Mouse (Mus musculus) MEL (cell line): ENCODE data around the gene Hsf5. TPM values are rescaled to one million over a fixed set of nuclear protein-coding genes. Genes with fewer than 3 reads are reported as not detected.

Experiments
- DNase-seq: peaks from one replicate; pipeline ENCODE4 v3.0.0; 2011; ENCODE audit warnings: low read depth, low spot score
- H3K27ac ChIP-seq: 2 replicates; pipeline ENCODE4 v1.5.1; 2012; ENCODE audit warnings: low read depth, mild to moderate bottlenecking, control low read depth, low read length, moderate library complexity; ENCODE audit not compliant: control insufficient read depth
- H3K27me3 ChIP-seq, 2 experiments: fragments of 150-350 bp in 1 of 2; sonication (generic) in 1 of 2; 2 replicates each; pipeline ENCODE4 v1.6.1; 2012; ENCODE audit warnings: low read length in 2 of 2, mild to moderate bottlenecking in 2 of 2, improper control_type of control experiment in 1 of 2, moderate library complexity in 1 of 2; ENCODE audit not compliant: insufficient read depth in 2 of 2, control insufficient read depth in 1 of 2
- H3K36me3 ChIP-seq, 2 experiments: 2 replicates each; pipeline ENCODE4 v1.6.1; 2012 to 2014; ENCODE audit warnings: low read length in 2 of 2, improper control_type of control experiment in 1 of 2, inconsistent platforms in 1 of 2, mild to moderate bottlenecking in 1 of 2; ENCODE audit not compliant: insufficient read depth in 2 of 2, control insufficient read depth in 1 of 2
- H3K4me1 ChIP-seq, 2 experiments: fragments of 150-350 bp in 1 of 2; sonication (generic) in 1 of 2; 2 replicates each; pipeline ENCODE4 v1.6.1; 2012; ENCODE audit warnings: low read length in 2 of 2, improper control_type of control experiment in 1 of 2, mild to moderate bottlenecking in 1 of 2; ENCODE audit not compliant: insufficient read depth in 2 of 2, control insufficient read depth in 1 of 2
- H3K4me3 ChIP-seq, 2 experiments: fragments of 150-350 bp in 1 of 2; sonication (generic) in 1 of 2; 2 replicates each; pipeline ENCODE4 v1.5.1; 2012; ENCODE audit warnings: low read depth in 2 of 2, low read length in 2 of 2, mild to moderate bottlenecking in 2 of 2, moderate library complexity in 2 of 2, control low read depth in 1 of 2, improper control_type of control experiment in 1 of 2; ENCODE audit not compliant: control insufficient read depth in 1 of 2, insufficient read depth in 1 of 2
- H3K79me2 ChIP-seq: 2 replicates; pipeline ENCODE4 v1.6.1; 2012; ENCODE audit warnings: mild to moderate bottlenecking, low read length, moderate library complexity; ENCODE audit not compliant: control insufficient read depth, poor library complexity, insufficient read depth
- H3K9ac ChIP-seq: 2 replicates; pipeline ENCODE4 v1.6.1; 2012; ENCODE audit warnings: low read depth, mild to moderate bottlenecking, control low read depth, low read length, moderate library complexity; ENCODE audit not compliant: control insufficient read depth, poor library complexity, severe bottlenecking
- H3K9me3 ChIP-seq: fragments of 150-350 bp; sonication (generic); replicated peaks from 2 replicates; pipeline ENCODE4 v1.6.1; 2012; ENCODE audit warnings: mild to moderate bottlenecking, low read length, improper control_type of control experiment, moderate library complexity; ENCODE audit not compliant: insufficient read depth
- CHD2 ChIP-seq: IDR thresholded peaks from 2 replicates; pipeline ENCODE4 v1.6.1; 2011; ENCODE audit warnings: low read length, improper control_type of control experiment
- CTCF ChIP-seq, 3 experiments: IDR thresholded peaks in 2 of 3; conservative IDR thresholded peaks in 1 of 3; 2 replicates each; pipeline ENCODE4 v1.5.1; 2011 to 2012; ENCODE audit warnings: low read length in 3 of 3, low read depth in 2 of 3, mild to moderate bottlenecking in 2 of 3, improper control_type of control experiment in 1 of 3, inconsistent platforms in 1 of 3, mixed read lengths in 1 of 3, moderate library complexity in 1 of 3; ENCODE audit not compliant: control insufficient read depth in 1 of 3, insufficient read depth in 1 of 3, poor library complexity in 1 of 3, severe bottlenecking in 1 of 3
- ETS1 ChIP-seq: IDR thresholded peaks from 2 replicates; pipeline ENCODE4 v1.6.1; 2012; ENCODE audit warnings: low read depth, mild to moderate bottlenecking, inconsistent platforms, low read length, improper control_type of control experiment, moderate library complexity
- GABPA ChIP-seq: IDR thresholded peaks from 2 replicates; pipeline ENCODE4 v1.6.1; 2012; ENCODE audit warnings: low read depth, mild to moderate bottlenecking, inconsistent platforms, low read length, improper control_type of control experiment, moderate library complexity
- GATA1 ChIP-seq: IDR thresholded peaks from 2 replicates; pipeline ENCODE4 v1.6.1; 2011; ENCODE audit warnings: low read depth, low read length, improper control_type of control experiment
- MAZ ChIP-seq: IDR thresholded peaks from 2 replicates; pipeline ENCODE4 v1.6.1; 2012; ENCODE audit warnings: low read depth, mild to moderate bottlenecking, inconsistent platforms, low read length, improper control_type of control experiment
- MEF2A ChIP-seq: IDR thresholded peaks from 2 replicates; pipeline ENCODE4 v1.6.1; 2014; ENCODE audit warnings: low read depth, mild to moderate bottlenecking, inconsistent platforms, low read length, improper control_type of control experiment; ENCODE audit not compliant: poor library complexity, insufficient replicate concordance, severe bottlenecking; ENCODE audit errors: extremely low read depth
- MXI1 ChIP-seq: IDR thresholded peaks from 2 replicates; pipeline ENCODE4 v1.6.1; 2011; ENCODE audit warnings: mild to moderate bottlenecking, low read depth, low read length, improper control_type of control experiment
- MYB ChIP-seq: IDR thresholded peaks from 2 replicates; pipeline ENCODE4 v1.6.1; 2011; ENCODE audit warnings: mild to moderate bottlenecking, low read depth, low read length, improper control_type of control experiment
- MYC ChIP-seq: IDR thresholded peaks from 2 replicates; pipeline ENCODE4 v1.6.1; 2011; ENCODE audit warnings: low read depth, mild to moderate bottlenecking, low read length, improper control_type of control experiment, moderate library complexity
- NRF1 ChIP-seq: IDR thresholded peaks from 2 replicates; pipeline ENCODE4 v1.6.1; 2014; ENCODE audit warnings: low read depth, mild to moderate bottlenecking, inconsistent platforms, low read length, improper control_type of control experiment, moderate library complexity; ENCODE audit not compliant: poor library complexity, insufficient read depth, severe bottlenecking
- POLR2AphosphoS2 ChIP-seq: IDR thresholded peaks from 2 replicates; pipeline ENCODE4 v1.6.1; 2011; ENCODE audit warnings: low read length, improper control_type of control experiment
- RCOR1 ChIP-seq: IDR thresholded peaks from 2 replicates; pipeline ENCODE4 v1.6.1; 2012; ENCODE audit warnings: low read depth, mild to moderate bottlenecking, inconsistent platforms, low read length, improper control_type of control experiment
- SIN3A ChIP-seq: IDR thresholded peaks from 2 replicates; pipeline ENCODE4 v1.6.1; 2012; ENCODE audit warnings: low read length, improper control_type of control experiment, inconsistent platforms
- UBTF ChIP-seq: IDR thresholded peaks from 2 replicates; pipeline ENCODE4 v1.6.1; 2012; ENCODE audit warnings: low read depth, mild to moderate bottlenecking, inconsistent platforms, low read length, improper control_type of control experiment, moderate library complexity, borderline replicate concordance; ENCODE audit not compliant: insufficient read depth
- ZMIZ1 ChIP-seq: IDR thresholded peaks from 2 replicates; pipeline ENCODE4 v1.6.1; 2012; ENCODE audit warnings: low read depth, mild to moderate bottlenecking, inconsistent platforms, low read length, improper control_type of control experiment, moderate library complexity
- polyA plus RNA-seq, 2 experiments: library from polyadenylated mRNA; stranded (reverse) in 1 of 2; unstranded in 1 of 2; fragments of >175 nt in 1 of 2; fragments of >200 nt in 1 of 2; gene quantifications; 2 replicates each; pipeline versions ENCODE4 v1.2.1 to v1.2.4; 2012; ENCODE audit warnings: low replicate concordance in 2 of 2, low read depth in 1 of 2; ENCODE audit not compliant: insufficient read length in 2 of 2, insufficient read depth in 1 of 2, missing spikeins in 1 of 2
- total RNA-seq: library from RNA; depleted of rRNA; stranded (reverse); fragments of 300-350 nt; gene quantifications from 2 replicates; pipeline ENCODE4 v1.2.3, GENCODE M21; 2012

The Hsf5 gene
- total and polyA plus RNA-seq, 3 experiments: 0.03 TPM; not detected in 2

GRCm38 (mm10) chr11:87580543-87581085, 36.4 kb upstream of the Hsf5 start:
- no peaks in the 10 kb centered on the region; a peak in 2 of 4 replicates for H3K27me3 ChIP-seq
- no peaks in the 10 kb centered on the region for H3K79me2 ChIP-seq
- no peaks in the 10 kb centered on the region for H3K9me3 ChIP-seq
- H3K4me1 ChIP-seq: peaks cover 2 to 15% of the 10 kb centered on the region in 2 experiments; a peak in 3 of 4 replicates
- no peak overlapping the region for H3K4me3 ChIP-seq
- DNase-seq: no peak
- H3K27ac ChIP-seq: no peak overlapping the region
- no peak overlapping the region for H3K9ac ChIP-seq
- peaks cover 0 to 2% of the 10 kb centered on the region in 2 experiments; a peak in 1 of 4 replicates for H3K36me3 ChIP-seq
- TF ChIP-seq MYC (no peak), UBTF (no peak), CTCF (IDR thresholded peaks at IDR 0.05 in 2 of 3, conservative IDR thresholded peaks at IDR 0.05 in 1 of 3; ENCODE audit: control insufficient read depth in 1 of 3, insufficient read depth in 1 of 3, low read depth in 2 of 3, low read length in 3 of 3, poor library complexity in 1 of 3, severe bottlenecking in 1 of 3) (no peak)

- no peaks in the 10 kb centered on the region; a peak in 2 of 4 replicates for H3K27me3 ChIP-seq
- H3K9me3 ChIP-seq: no peaks in the 10 kb centered on the region
- peaks cover 2 to 15% of the 10 kb centered on the region in 2 experiments; a peak in 3 of 4 replicates for H3K4me1 ChIP-seq
- DNase-seq: no peak
- no peaks in the 10 kb centered on the region for H3K79me2 ChIP-seq
- no peak overlapping the region for H3K4me3 ChIP-seq
- H3K9ac ChIP-seq: no peak overlapping the region
- H3K36me3 ChIP-seq: peaks cover 0 to 2% of the 10 kb centered on the region in 2 experiments; a peak in 1 of 4 replicates
- H3K27ac ChIP-seq: no peak overlapping the region
- TF ChIP-seq CHD2 (no peak), GABPA (no peak), POLR2AphosphoS2 (no peak), CTCF (IDR thresholded peaks at IDR 0.05 in 2 of 3, conservative IDR thresholded peaks at IDR 0.05 in 1 of 3; ENCODE audit: control insufficient read depth in 1 of 3, insufficient read depth in 1 of 3, low read depth in 2 of 3, low read length in 3 of 3, poor library complexity in 1 of 3, severe bottlenecking in 1 of 3) (no peak), MEF2A (no peak), GATA1 (no peak), MAZ (no peak), ZMIZ1 (no peak), MXI1 (no peak), MYB (no peak), SIN3A (no peak), RCOR1 (no peak), ETS1 (no peak), NRF1 (no peak), UBTF (no peak)
- TF ChIP-seq, all 39 proteins: peak for 0
Observed at GRCm38 (mm10) chr11:87581161-87581865, 35.7 kb upstream of the Hsf5 start.
